Mouse (Mus musculus) liver, adult 2 months (tissue): ENCODE measurements around the gene Tmem206.

Experiments used
- CTCF ChIP-seq: fragments of 200-500 bp; IDR thresholded peaks from 2 replicates; pipeline ENCODE4 v1.5.1; 2011; ENCODE audit warnings: low read depth, low read length, control low read depth
- POLR2A ChIP-seq: fragments of 200-500 bp; IDR thresholded peaks from 2 replicates; pipeline ENCODE4 v1.6.1; 2011; ENCODE audit warnings: low read length, control low read depth; ENCODE audit not compliant: insufficient read depth; ENCODE audit errors: extremely low read depth

DNA sequence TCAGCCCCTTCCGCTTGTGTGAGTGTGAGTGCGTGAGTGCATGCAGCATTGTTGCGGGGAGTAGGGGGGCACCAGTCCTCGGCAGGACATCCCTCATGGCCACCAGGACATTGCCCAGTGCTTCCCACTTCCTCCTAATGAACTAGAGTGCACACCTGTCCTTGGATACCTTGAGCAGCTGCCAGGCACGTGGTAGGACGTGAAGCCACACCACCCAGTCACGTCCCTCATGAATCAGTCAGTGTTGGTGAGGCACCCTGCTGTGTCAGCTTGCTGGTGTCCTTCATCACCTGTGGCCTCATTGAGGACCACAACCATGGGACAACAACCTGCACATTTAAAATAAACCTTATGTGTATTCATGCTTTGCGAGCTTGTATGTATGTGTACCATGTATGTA, 41.2 kb upstream of the Tmem206 start:
- TF ChIP-seq CTCF: no peak
- TF ChIP-seq POLR2A: no peak
